Comparison of ENCODE assay signal across 8 mouse cellular contexts in genomic region chr12:32954216-32955021, GRCm38 (mm10). TPM values are rescaled to one million over a fixed set of nuclear protein-coding genes. Genes with fewer than 3 reads are reported as not detected.
DNase-seq lines count a peak whose midpoint lies in the region; ATAC-seq and TF ChIP-seq lines count a peak whose summit lies in the region.

No protein-coding gene starts in this region.

- ATAC-seq in erythroblast, adult 5-6 weeks (replicated peaks; ENCODE audit: low FRiP score, poor library complexity, severe bottlenecking) = peak; percentile 70
- ATAC-seq in stomach, postnatal 0 days (ENCODE audit: low FRiP score, low TSS enrichment) = peak; percentile 64; the same call in 1 of the 2 replicates

- peak overlapping the region; percentile 98 for H3K27ac ChIP-seq in layer of hippocampus, adult 2 months
- H3K27ac ChIP-seq in stomach, postnatal 0 days (replicated peaks) = peak overlapping the region; percentile 99

- H3K9ac ChIP-seq in stomach, postnatal 0 days (ENCODE audit: low read length) = peak overlapping the region; percentile 91

- DNase-seq in layer of hippocampus, adult 2 months (ENCODE audit: low spot score in 2 of 2) = no peak
- no peak for DNase-seq in layer of hippocampus, postnatal 10 days (ENCODE audit: low spot score in 2 of 2)
- peak; percentile 95 for DNase-seq in Muller cell, postnatal 12 days (ENCODE audit: inconsistent ontology term)
- peak; percentile 10 for DNase-seq in hindlimb bud, embryonic 11.5 days (ENCODE audit: extremely low spot score, low read depth, low spot score)
- peak; percentile 79 for DNase-seq in lung, postnatal 25 days (ENCODE audit: low spot score)
- no peak for DNase-seq in stomach, postnatal 0 days (ENCODE audit: low spot score)
- DNase-seq in right cerebral cortex, postnatal 10 days (ENCODE audit: low spot score in 2 of 2) = no peak

- peak overlapping the region; percentile 76 for H3K4me3 ChIP-seq in layer of hippocampus, adult 2 months
- peak overlapping the region; percentile 82 for H3K4me3 ChIP-seq in stomach, postnatal 0 days (ENCODE audit: low read depth, low read length)

- H3K27me3 ChIP-seq in stomach, postnatal 0 days (ENCODE audit: control insufficient read depth, insufficient read depth, low read length) = no peaks in the 10 kb centered on the region

- WGBS in stomach, postnatal 0 days = under 1% methylated on average over 65 of the region's 71 CpGs

- H3K9me3 ChIP-seq in stomach, postnatal 0 days (ENCODE audit: control insufficient read depth, low read length) = no peaks in the 10 kb centered on the region

- H3K4me1 ChIP-seq in stomach, postnatal 0 days (replicated peaks; ENCODE audit: control insufficient read depth, insufficient read depth) = peaks cover 4% of the 10 kb centered on the region; the same call in 1 of the 2 replicates

- no peak for TF ChIP-seq EP300 in stomach, postnatal 0 days (optimal IDR thresholded peaks at IDR 0.05)

- H3K36me3 ChIP-seq in stomach, postnatal 0 days (ENCODE audit: control insufficient read depth, insufficient read depth, low read length) = no peaks in the 10 kb centered on the region

- peak overlapping the region; percentile 48 for H3K4me2 ChIP-seq in stomach, postnatal 0 days (replicated peaks; ENCODE audit: low read depth)

- no peak for TF ChIP-seq CTCF in layer of hippocampus, adult 2 months (conservative IDR thresholded peaks at IDR 0.05)
- TF ChIP-seq CTCF in stomach, postnatal 0 days (IDR thresholded peaks at IDR 0.05; ENCODE audit: low read depth) = no peak; the same call in 1 of the 2 replicates

RNA-seq across cellular contexts. Expression of gene Sypl, which starts 0.7 kb away (rescaled TPM):
- total RNA-seq in layer of hippocampus, adult 2 months (2021) = 10 to 100 TPM; 44.1 to 46.0 TPM
- 10 to 100 TPM; 35.6 to 35.7 TPM for total RNA-seq in layer of hippocampus, postnatal 10 days (2021)
- total RNA-seq in erythroblast, adult 5-6 weeks (2015; ENCODE audit: low replicate concordance) = 34.6 and 44.3 TPM in 2 replicates
- total RNA-seq in erythroblast, adult 5-6 weeks (2017; ENCODE audit: low replicate concordance) = 10.3 and 17.8 TPM in 2 replicates
- polyA plus RNA-seq in stomach, postnatal 0 days (2015; fragmentation: Nextera tagmentation; extraction: Ambion mirVana) = 172 and 177 TPM in 2 replicates

Comparison
In these comparisons a context has a peak if more than half of its experiments do, and no peak if none do; other contexts are left out.
1. DNase-seq: peak in Muller cell, postnatal 12 days (single experiment), hindlimb bud, embryonic 11.5 days (single experiment) and lung, postnatal 25 days (single experiment); none in layer of hippocampus, adult 2 months (0 of 2), layer of hippocampus, postnatal 10 days (0 of 2), stomach, postnatal 0 days (single experiment) and right cerebral cortex, postnatal 10 days (0 of 2).